Mouse (Mus musculus): Measurements from ENCODE around the gene St14. TPM values are rescaled to one million over a fixed set of nuclear protein-coding genes. Genes with fewer than 3 reads are reported as not detected.
A peak's percentile ranks its signal among the peaks of the same experiment; 100 is the strongest.
"Not testable (repeated sequence)": the region's sequence is repeated elsewhere in the genome, so short reads cannot be mapped to it uniquely, and the experiment has no call there.

St14 gene
- 1 to 10 TPM; 1.1 to 6.3 (median 2.7) TPM for total RNA-seq (2018; cell fraction: chromatin; rRNA removed)
- total RNA-seq (2018; cell fraction: cytosol; rRNA removed), result 1 to 10 TPM; 1.8 to 6.9 (median 3.5) TPM
- 10 to 100 TPM in 1 of 26 experiments, 1 to 10 TPM in 25; 2.8 to 10.1 (median 4.9) TPM for total RNA-seq (2018; cell fraction: nucleus; rRNA removed)
- polyA plus RNA-seq (2018), result 2.1 to 4.9 TPM (median 3.5 TPM) in 3 replicates

DNA sequence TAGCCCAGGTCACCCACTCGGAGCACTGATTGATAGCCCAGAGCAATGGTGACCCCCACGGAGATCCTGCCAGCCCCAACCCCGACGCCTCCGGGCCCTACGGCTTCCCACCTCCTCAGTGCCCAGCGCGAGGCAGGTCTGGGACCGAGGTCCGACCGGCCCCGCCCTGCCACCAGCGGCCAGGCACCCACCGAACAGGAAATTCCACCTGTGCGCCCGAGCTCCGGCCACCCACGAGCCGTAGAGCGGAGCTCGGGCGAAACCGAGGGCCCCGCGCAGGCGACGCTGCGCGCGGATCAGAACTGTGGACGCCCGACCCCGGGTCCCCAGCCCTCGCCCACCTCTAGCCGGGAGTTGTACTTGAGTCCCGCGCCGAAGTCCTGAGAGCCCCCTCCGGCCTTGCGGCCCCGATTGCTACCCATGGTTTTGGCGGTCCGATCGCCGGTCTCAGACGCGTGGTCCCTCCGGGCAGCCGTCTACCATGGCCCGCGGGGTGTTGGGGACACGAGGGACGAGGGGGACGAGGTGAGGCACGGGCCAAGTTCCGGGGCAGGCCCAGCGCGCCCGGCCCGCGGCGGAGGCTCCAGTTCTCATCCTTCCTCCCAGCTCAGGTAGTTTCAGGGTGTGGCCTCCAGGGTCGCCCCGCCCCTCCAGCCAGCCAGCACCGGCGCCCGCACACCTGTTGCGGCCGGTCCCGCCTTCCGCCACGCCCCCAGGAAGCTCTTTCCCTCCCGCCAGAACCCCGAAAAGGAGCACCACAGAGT, at the start of gene St14:
TSS of gene St14 (minus strand) at position 649 of the 764 bp plus-strand sequence.
- H3K4me3 ChIP-seq (ENCODE audit: inconsistent target), result peak within 1 kb of the TSS; percentile 57
- no peaks in the 10 kb centered on the region for H3K36me3 ChIP-seq (ENCODE audit: inconsistent target)
- WGBS (ENCODE audit: missing documents), result 3% methylated on average over 70 of the region's 74 CpGs
- H3K79me2 ChIP-seq (ENCODE audit: inconsistent target), result no peaks in the 10 kb centered on the region
- H3K27ac ChIP-seq, result peak within 1 kb of the TSS; percentile 19

DNA sequence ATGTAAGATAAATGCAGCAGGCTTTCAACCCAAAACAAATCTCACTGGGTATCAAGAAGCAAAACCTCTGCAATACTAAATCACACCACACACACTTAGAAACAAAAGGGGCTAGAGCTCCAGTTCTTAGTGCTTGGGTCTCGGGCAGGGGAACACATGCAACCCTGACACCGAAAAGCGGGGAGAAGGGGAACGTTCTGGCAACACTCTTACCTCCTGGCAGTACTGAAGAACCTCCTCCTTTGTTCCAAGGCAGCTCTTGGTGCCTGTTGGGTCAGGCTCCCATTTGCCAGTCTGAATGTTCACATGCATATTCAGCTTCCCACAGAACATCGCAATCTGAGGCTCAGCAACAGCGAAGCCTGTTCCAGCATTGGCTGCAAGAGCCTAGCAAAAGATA, 46.0 kb upstream of the St14 start:
- Histone ChIP-seq H3K79me2 (ENCODE audit: inconsistent target) (peaks cover 63% of the 10 kb centered on the region), H3K27ac (peak overlapping the region; percentile 73), H3K36me3 (ENCODE audit: inconsistent target) (no peaks in the 10 kb centered on the region), H3K4me3 (ENCODE audit: inconsistent target) (no peak overlapping the region)
- 91% methylated on average over 4 of the region's 6 CpGs for WGBS (ENCODE audit: missing documents)

DNA sequence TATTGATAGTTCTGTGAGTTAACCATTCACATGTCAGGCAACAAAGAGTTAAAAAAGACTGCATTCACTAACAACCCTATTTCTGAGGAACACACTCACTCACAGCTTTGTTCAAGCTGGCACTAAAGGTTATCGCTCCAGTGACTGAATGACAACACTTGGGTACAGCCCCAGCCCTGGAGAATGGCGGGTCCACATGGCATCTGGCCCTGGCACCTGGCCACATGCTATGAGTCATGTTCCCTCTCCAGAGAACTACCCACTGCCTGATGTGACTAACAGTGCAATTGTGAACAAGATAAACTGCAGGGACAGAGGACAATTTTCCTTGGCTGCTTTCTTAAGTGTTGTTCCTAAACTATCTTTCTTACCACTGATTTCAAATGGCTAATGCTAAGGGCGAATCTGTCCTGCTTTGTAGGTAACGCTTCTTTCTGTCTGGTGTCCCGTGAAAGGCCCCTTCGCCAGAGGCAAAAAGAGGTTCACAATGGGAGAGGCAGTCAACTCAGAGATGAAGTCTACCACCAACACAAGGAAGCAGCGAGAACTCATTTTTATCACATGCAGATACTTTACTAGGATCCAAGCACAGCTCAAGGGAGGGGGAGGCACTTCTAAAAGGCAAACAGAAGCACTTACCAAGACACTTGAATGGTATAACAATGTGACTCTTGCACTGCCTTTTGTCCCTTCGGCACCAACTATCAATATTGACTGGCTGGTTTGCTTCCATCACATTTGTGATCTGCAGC, 44.9 kb upstream of the St14 start:
- 56% methylated on average over 8 of the region's 8 CpGs for WGBS (ENCODE audit: missing documents)
- Histone ChIP-seq H3K27ac (peak overlapping the region; percentile 73), H3K36me3 (ENCODE audit: inconsistent target) (no peaks in the 10 kb centered on the region), H3K79me2 (ENCODE audit: inconsistent target) (peaks cover 60% of the 10 kb centered on the region), H3K4me3 (ENCODE audit: inconsistent target) (no peak overlapping the region)

DNA sequence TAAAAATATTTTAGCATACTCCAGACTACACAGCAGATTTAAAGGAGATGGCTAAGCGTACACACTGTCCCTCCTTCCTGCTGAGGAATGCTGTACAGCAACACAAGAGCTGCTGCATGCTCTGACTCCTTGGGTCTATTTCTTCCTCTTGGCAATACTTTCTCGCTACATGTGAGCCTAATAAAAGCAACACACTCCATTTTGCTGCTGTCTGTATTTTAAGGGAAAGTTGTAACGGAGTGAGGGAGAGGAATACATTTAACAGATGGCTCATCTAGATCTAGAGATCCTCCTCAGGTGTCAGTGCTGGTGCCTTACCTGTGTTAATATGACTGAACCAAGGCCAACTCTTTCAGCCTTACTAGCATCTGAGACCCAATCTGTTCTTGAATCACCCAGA, 44.3 kb upstream of the St14 start:
- Histone ChIP-seq H3K36me3 (ENCODE audit: inconsistent target) (no peaks in the 10 kb centered on the region), H3K27ac (peak overlapping the region; percentile 73), H3K79me2 (ENCODE audit: inconsistent target) (peaks cover 59% of the 10 kb centered on the region), H3K4me3 (ENCODE audit: inconsistent target) (no peak overlapping the region)
- WGBS (ENCODE audit: missing documents), result 100% methylated on average over 3 of the region's 3 CpGs

DNA sequence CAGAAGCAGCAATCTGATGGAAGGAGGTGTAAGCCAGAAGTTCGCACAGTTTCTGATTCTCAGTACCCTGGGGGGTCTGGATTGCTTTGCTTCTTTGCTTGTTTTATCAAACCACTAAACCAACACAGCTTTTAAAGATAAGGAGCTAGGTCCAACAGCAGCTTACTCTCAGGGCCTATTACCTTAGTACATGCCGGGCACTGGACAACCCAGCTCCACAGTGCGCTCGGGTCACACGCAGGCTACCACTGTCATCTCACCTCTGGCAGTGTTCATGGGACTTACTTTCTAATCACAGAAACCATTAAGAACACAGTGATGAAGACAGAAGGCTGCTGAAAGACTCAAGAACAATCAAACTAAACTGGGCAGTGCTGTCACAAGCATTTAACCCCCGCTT, 43.7 kb upstream of the St14 start:
- WGBS (ENCODE audit: missing documents), result 97% methylated on average over 6 of the region's 6 CpGs

DNA sequence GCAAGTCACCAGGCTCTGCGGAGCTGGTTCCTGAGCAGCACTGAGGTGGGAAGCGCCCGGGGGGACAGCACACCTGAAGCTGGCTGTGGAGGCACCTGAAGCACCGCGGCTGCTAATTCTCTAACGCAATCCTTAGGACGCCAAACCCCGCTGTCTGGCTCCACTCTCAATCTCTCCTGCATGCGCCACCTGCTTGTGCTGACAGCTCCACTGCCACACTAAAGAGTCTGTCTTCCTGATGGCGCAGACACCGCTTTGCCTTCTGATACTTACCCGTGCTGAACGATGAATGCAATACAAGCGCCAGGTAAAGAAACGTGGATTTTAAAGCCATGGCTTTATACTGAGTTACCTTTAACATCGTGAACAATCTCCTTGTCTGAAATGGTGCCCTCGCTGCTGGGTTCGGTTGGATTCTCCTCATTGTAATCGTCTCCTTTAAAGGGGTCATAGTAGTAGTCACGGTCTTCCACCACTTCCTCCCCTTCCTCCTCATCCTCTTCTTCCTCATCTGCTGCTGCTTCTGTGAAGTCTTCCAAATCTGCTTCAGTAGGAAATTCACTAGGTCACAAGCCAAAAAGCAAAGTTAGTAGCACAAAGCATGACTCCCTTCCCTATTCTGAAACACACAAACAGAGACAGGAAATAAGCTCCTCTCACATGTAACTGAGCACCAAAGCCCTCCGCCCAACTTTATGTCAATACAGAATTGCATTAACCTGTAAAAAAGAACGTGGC, 36.9 kb upstream of the St14 start:
- peak overlapping the region; percentile 99 for H3K27ac ChIP-seq
- WGBS (ENCODE audit: missing documents), result 85% methylated on average over 22 of the region's 22 CpGs
- H3K4me3 ChIP-seq (ENCODE audit: inconsistent target), result no peak overlapping the region
- H3K79me2 ChIP-seq (ENCODE audit: inconsistent target), result peaks cover 47% of the 10 kb centered on the region
- H3K36me3 ChIP-seq (ENCODE audit: inconsistent target), result peaks cover 6% of the 10 kb centered on the region; the same call in 1 of the 2 replicates

More for the DNA sequence above, 43.7 kb upstream of the St14 start:
- peaks cover 52% of the 10 kb centered on the region; the same call in 1 of the 2 replicates for H3K79me2 ChIP-seq (ENCODE audit: inconsistent target)
- H3K36me3 ChIP-seq (ENCODE audit: inconsistent target), result no peaks in the 10 kb centered on the region
- peak overlapping the region; percentile 73; the same call in 1 of the 2 replicates for H3K27ac ChIP-seq
- H3K4me3 ChIP-seq (ENCODE audit: inconsistent target), result no peak overlapping the region

DNA sequence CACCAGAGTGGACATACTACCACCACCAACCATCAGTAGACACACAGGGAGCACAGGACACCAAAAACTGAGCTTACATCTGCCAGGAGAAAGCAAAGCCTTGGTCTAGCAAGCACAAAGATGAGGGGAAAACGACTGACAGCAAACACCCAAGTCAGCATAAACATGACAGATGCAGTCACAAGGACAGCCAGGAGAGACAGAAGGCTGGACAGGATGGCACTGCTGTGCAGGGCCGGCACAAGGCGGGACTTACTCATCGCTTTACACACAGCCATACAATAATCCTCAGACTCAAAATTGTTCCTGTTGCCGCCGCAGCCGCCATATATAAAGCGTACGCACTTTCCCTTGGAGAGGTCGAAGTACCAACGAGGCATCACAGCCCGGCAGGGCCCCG, 35.7 kb upstream of the St14 start:
- Histone ChIP-seq H3K36me3 (ENCODE audit: inconsistent target) (peaks cover 6% of the 10 kb centered on the region; the same call in 1 of the 2 replicates), H3K79me2 (ENCODE audit: inconsistent target) (peaks cover 46% of the 10 kb centered on the region), H3K27ac (peak overlapping the region; percentile 99), H3K4me3 (ENCODE audit: inconsistent target) (no peak overlapping the region)
- WGBS (ENCODE audit: missing documents), result 94% methylated on average over 10 of the region's 13 CpGs

DNA sequence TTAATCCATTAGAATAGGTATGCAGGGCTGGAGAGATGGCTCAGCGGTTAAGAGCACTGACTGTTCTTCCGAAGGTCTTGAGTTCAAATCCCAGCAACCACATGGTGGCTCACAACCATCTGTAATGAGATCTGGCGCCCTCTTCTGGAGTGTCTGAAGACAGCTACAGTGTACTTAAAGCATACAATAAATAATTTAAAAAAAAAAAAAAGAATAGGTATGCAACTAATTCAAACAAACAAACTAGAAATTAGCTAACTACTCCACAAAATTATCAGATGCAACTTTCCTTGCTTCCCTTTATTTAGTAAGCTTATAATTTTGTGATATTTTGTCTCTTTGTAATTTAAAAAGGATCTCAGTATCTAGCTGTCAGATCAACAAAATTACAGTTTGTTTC, 33.9 kb upstream of the St14 start:
- Histone ChIP-seq H3K36me3 (ENCODE audit: inconsistent target) (peaks cover 17% of the 10 kb centered on the region), H3K27ac (peak overlapping the region; percentile 99), H3K79me2 (ENCODE audit: inconsistent target) (peaks cover 50% of the 10 kb centered on the region)
- not testable (repeated sequence) for H3K4me3 ChIP-seq (ENCODE audit: inconsistent target)
- 100% methylated on average over 1 of the region's 3 CpGs for WGBS (ENCODE audit: missing documents)

DNA sequence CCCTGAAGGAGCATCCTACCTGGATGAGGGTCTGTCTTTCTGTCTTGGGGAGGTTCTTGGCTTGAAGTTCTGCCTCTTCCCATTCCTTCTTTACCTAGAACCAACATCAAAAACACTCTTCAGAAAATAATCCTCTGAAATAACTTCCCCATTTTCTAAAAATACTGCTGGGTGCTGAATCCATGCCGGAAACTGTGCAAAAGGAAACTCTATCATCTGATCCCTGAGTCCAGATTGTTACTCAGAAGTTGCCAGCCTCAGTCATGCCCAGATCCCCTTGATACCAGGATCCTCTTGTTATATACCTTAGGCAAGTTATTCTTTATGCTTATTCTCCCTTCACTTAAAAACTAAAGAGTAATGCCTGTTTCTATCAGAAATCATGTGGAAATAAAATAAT, 31.7 kb upstream of the St14 start:
- WGBS (ENCODE audit: missing documents), result 0% methylated on average over 1 of the region's 1 CpGs
- Histone ChIP-seq H3K36me3 (ENCODE audit: inconsistent target) (peaks cover 19% of the 10 kb centered on the region), H3K4me3 (ENCODE audit: inconsistent target) (no peak overlapping the region), H3K27ac (peak overlapping the region; percentile 99), H3K79me2 (ENCODE audit: inconsistent target) (peaks cover 55% of the 10 kb centered on the region)

DNA sequence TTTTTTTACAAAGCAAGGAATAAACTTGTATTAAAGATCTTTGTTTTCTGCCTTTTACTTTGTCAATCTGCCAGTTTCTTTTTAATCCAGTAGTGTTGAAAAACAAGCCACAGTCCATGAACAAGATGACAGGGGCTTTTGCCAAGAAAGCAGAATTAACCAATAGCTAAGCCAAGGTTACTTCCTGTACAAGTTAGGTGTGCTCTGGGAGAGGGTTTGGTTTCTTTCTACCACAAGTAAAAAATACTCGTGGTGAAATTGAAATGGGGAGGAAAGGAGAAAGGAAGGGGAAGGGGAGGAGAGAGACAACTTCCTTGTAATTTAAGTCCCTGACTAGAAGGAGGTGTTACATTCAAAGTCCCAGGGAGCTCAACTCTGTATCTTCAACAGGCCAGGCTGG, 31.3 kb upstream of the St14 start:
- WGBS (ENCODE audit: missing documents), result 0% methylated on average over 1 of the region's 1 CpGs
- peaks cover 51% of the 10 kb centered on the region for H3K79me2 ChIP-seq (ENCODE audit: inconsistent target)
- no peak overlapping the region for H3K4me3 ChIP-seq (ENCODE audit: inconsistent target)
- peaks cover 18% of the 10 kb centered on the region for H3K36me3 ChIP-seq (ENCODE audit: inconsistent target)
- H3K27ac ChIP-seq, result peak overlapping the region; percentile 99

DNA sequence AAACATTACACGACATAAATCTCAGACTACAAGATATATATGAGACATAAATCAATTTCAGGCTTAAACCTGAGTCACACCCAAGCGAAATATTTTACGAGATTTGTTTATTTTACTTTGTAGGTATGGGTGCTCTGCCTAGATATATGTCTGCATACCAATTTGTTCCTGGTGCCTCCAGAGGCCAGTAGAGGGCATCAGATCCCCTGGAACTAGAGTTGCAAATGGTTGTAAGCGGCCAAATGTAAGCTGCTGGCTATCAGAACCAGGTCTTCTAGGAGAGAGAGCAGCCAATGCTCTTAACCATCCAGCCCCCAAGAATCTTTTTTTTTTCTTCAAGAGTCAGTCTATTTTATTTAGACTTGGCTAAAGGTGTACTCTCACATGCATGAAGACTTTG, 28.3 kb upstream of the St14 start:
- Histone ChIP-seq H3K4me3 (ENCODE audit: inconsistent target) (no peak overlapping the region), H3K36me3 (ENCODE audit: inconsistent target) (peaks cover 45% of the 10 kb centered on the region), H3K27ac (peak overlapping the region; percentile 78; the same call in 1 of the 2 replicates), H3K79me2 (ENCODE audit: inconsistent target) (peaks cover 28% of the 10 kb centered on the region)
- WGBS (ENCODE audit: missing documents), result 92% methylated on average over 4 of the region's 4 CpGs

DNA sequence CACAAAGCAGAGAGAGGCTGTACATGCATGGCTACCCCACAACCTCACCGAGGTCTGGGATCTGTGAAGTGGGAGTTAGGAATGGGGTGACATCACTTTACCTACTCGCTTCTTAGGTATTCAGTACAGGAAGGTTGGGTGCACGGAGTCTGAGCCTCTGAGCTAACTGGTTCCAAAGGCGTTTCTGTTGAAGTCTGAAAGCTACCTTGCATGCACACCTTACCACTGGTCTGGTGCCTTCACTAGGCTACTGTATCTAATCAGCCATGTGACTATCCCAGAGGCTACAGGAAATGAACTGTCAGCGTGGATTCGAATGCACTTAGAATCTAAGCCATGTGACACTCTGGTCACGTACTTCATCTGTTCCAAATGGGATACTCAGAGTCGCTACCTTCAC, 24.9 kb upstream of the St14 start:
- 91% methylated on average over 8 of the region's 8 CpGs for WGBS (ENCODE audit: missing documents)
- peaks cover 16% of the 10 kb centered on the region; the same call in 1 of the 2 replicates for H3K79me2 ChIP-seq (ENCODE audit: inconsistent target)
- H3K36me3 ChIP-seq (ENCODE audit: inconsistent target), result peaks cover 68% of the 10 kb centered on the region
- no peak overlapping the region for H3K4me3 ChIP-seq (ENCODE audit: inconsistent target)
- H3K27ac ChIP-seq, result no peak overlapping the region

DNA sequence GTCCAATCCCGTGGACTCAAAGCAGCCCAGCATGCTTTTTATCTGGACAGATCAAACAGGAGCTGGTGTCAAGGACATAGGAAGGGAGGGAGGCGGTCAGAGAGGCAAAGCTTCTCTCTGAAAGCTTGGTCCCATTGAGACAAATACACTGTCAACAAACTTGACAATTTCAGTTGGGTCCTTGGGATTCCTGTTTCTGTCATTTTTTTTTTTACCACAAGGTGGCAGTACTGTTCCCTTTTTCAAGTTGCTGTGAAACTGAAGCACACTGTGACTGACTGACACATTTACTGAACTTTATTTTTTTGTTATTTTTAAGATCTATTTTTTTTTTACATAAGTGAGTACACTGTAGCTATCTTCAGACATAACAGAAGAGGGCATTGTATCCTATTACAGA, 19.4 kb upstream of the St14 start:
- no peak overlapping the region for H3K27ac ChIP-seq

DNA sequence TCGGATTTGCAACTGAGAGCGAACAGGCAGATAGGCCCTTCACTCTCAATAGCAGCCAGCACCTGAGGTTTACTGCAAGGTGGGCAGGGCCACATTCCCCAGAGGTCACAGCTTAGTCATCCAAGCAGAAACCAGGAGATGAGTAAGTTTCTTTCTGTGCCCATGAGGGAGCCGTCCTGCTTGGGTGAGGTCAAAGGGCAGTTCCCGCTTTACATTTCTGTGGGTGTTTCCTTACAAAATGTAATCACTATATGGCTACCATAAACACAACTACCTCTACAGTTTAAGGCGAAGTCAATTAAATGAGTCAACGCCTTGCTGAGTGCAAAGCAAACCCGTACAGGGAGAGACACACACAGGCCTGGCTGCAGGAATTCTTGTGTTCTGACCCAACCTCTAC, 16.5 kb upstream of the St14 start:
- Histone ChIP-seq H3K4me3 (ENCODE audit: inconsistent target) (no peak overlapping the region), H3K36me3 (ENCODE audit: inconsistent target) (peaks cover 42% of the 10 kb centered on the region), H3K27ac (no peak overlapping the region), H3K79me2 (ENCODE audit: inconsistent target) (no peaks in the 10 kb centered on the region)
- 92% methylated on average over 7 of the region's 7 CpGs for WGBS (ENCODE audit: missing documents)

More for the DNA sequence above, 19.4 kb upstream of the St14 start:
- 64% methylated on average over 2 of the region's 2 CpGs for WGBS (ENCODE audit: missing documents)
- Histone ChIP-seq H3K4me3 (ENCODE audit: inconsistent target) (no peak overlapping the region), H3K79me2 (ENCODE audit: inconsistent target) (no peaks in the 10 kb centered on the region), H3K36me3 (ENCODE audit: inconsistent target) (peaks cover 62% of the 10 kb centered on the region)
